Mouse (Mus musculus): ENCODE results near the gene Spen. TPM values are rescaled to one million over a fixed set of nuclear protein-coding genes. Genes with fewer than 3 reads are reported as not detected.

The Spen gene
- polyA plus RNA-seq, 1 experiment from 2014 or later = 22.0 TPM

GRCm38 (mm10) chr4:141541851-141542250 is 3.5 kb upstream of the Spen start:
- 25% methylated on average over 7 of the region's 7 CpGs for WGBS
- Histone ChIP-seq H3K4me3 (ENCODE audit: low read depth, low read length) (no peak overlapping the region), H3K27me3 (ENCODE audit: control insufficient read depth, insufficient read depth, low read length) (no peaks in the 10 kb centered on the region), H3K27ac (ENCODE audit: low read depth, low read length) (no peak overlapping the region), H3K4me1 (replicated peaks; ENCODE audit: control insufficient read depth, insufficient read depth, low read length) (no peaks in the 10 kb centered on the region; the same call in 1 of the 2 replicates), H3K9ac (ENCODE audit: low read depth, low read length) (no peak overlapping the region), H3K9me3 (ENCODE audit: control insufficient read depth, low read length) (no peaks in the 10 kb centered on the region), H3K36me3 (ENCODE audit: control insufficient read depth, insufficient read depth, low read length) (no peaks in the 10 kb centered on the region), H3K4me2 (replicated peaks; ENCODE audit: low read depth, low read length) (0 out of 2 replicates have a peak overlapping the region, but pooled peaks have one; percentile 8)
- DNase-seq (ENCODE audit: low spot score) (peak; percentile 73), ATAC-seq (ENCODE audit: low FRiP score) (no peak)

DNA sequence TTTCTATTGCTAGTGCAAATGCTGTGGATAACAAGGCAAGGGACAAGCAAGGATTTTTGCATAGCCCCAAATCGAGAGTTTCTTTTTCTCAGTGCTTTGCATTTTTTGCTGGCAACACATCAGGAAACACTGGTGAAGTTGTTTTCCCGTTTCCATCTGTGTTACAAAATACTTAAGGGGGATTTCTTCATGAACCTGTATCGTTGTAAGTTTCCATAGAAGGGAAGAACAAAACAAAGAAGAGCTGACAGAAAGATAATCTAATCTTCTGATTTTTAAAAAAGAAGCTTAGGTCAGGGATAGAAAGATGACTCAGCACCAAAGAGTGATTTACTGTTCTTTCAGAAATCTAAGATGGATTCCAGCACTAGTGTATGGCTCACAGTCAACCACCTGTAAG is 2.4 kb upstream of the Spen start:
- no peak overlapping the region for H3K27ac ChIP-seq (ENCODE audit: low read depth, low read length)
- DNase-seq (ENCODE audit: low spot score) = no peak

DNA sequence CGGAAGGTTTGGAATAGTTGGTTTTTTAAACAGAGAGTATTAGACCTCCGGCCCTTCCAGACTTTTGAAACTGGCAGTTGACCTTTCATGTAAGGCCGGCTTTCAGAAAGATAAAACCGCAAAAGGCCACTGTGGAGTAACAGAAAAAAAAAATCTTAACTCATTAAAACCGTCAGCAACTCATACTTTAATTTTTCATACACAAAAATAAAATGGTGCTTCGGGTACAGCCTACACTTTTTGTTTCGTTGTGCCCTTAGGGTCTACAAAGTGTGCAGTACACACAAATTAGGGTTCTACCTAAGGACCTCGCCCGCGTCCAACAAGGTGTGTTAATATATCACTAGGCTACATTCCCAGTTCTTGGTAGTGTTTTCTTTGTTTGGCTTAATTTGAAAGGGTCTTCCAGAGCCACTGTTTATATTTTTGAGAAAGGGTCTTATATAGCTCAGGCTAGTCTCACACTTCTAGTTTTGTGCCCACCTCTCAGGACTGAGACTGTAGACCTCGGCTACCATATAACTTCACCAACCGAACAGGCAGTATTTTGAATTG is 893 bp upstream of the Spen start:
- WGBS = 48% methylated on average over 12 of the region's 12 CpGs
- Histone ChIP-seq H3K4me2 (replicated peaks; ENCODE audit: low read depth, low read length) (peak overlapping the region; percentile 88), H3K9ac (ENCODE audit: low read depth, low read length) (peak overlapping the region; percentile 71), H3K27me3 (ENCODE audit: control insufficient read depth, insufficient read depth, low read length) (no peaks in the 10 kb centered on the region), H3K4me3 (ENCODE audit: low read depth, low read length) (peak overlapping the region; percentile 99), H3K27ac (ENCODE audit: low read depth, low read length) (peak overlapping the region; percentile 97), H3K36me3 (ENCODE audit: control insufficient read depth, insufficient read depth, low read length) (no peaks in the 10 kb centered on the region), H3K4me1 (replicated peaks; ENCODE audit: control insufficient read depth, insufficient read depth, low read length) (no peaks in the 10 kb centered on the region; the same call in 1 of the 2 replicates), H3K9me3 (ENCODE audit: control insufficient read depth, low read length) (no peaks in the 10 kb centered on the region)
- DNase-seq (ENCODE audit: low spot score) (no peak), ATAC-seq (ENCODE audit: low FRiP score) (no peak)

More for the DNA sequence above, 2.4 kb upstream of the Spen start:
- Histone ChIP-seq H3K4me1 (replicated peaks; ENCODE audit: control insufficient read depth, insufficient read depth, low read length) (no peaks in the 10 kb centered on the region; the same call in 1 of the 2 replicates), H3K9ac (ENCODE audit: low read depth, low read length) (no peak overlapping the region), H3K4me3 (ENCODE audit: low read depth, low read length) (no peak overlapping the region), H3K4me2 (replicated peaks; ENCODE audit: low read depth, low read length) (no peak overlapping the region), H3K27me3 (ENCODE audit: control insufficient read depth, insufficient read depth, low read length) (no peaks in the 10 kb centered on the region), H3K36me3 (ENCODE audit: control insufficient read depth, insufficient read depth, low read length) (no peaks in the 10 kb centered on the region), H3K9me3 (ENCODE audit: control insufficient read depth, low read length) (no peaks in the 10 kb centered on the region)
- ATAC-seq (ENCODE audit: low FRiP score) = no peak
- 80% methylated on average over 3 of the region's 3 CpGs for WGBS

DNA sequence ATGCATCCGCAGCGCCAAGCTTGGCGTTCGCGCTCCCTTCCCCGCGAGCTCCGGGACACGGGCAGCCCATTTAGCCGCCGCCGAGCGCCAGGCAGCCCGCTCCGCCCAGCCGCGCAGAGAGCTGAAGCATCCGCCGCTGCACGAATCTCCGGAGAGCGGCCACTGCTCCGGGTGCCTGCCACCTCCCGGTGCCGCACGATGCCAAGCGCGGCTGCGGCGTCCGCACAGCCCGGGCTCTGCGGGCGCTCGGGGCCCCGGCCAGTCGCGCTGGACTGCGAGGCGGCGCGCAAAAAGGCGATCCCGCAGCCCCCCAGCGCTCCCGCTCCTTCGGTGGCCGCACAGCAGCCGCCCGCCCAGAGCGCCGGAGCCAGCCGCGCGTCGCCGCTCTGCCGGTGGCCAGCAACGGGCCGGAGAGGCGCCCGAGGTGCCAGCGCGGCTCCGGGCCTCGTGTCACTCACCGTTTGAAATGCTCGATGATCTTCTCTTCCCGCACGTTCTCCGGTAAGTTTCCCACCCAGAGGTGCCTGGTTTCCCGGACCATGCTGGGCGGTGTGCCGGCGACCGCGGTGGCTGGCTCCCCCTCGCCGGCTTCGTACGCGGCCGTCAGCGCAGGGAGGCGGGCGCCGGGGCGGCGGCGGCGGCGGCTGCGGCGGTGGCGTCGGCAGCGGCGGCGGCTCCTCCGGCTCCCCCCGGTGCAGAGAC is 540 bp downstream of the Spen start:
- H3K27me3 ChIP-seq (ENCODE audit: control insufficient read depth, insufficient read depth, low read length) = no peaks in the 10 kb centered on the region
- H3K4me1 ChIP-seq (replicated peaks; ENCODE audit: control insufficient read depth, insufficient read depth, low read length) = no peaks in the 10 kb centered on the region; the same call in 1 of the 2 replicates
- DNase-seq (ENCODE audit: low spot score) (peak; percentile 62), ATAC-seq (ENCODE audit: low FRiP score) (no peak)
- peak overlapping the region; percentile 94 for H3K9ac ChIP-seq (ENCODE audit: low read depth, low read length)
- H3K27ac ChIP-seq (ENCODE audit: low read depth, low read length) = peak overlapping the region; percentile 97
- H3K4me2 ChIP-seq (replicated peaks; ENCODE audit: low read depth, low read length) = peak overlapping the region; percentile 88
- WGBS = 0% methylated on average over 73 of the region's 101 CpGs
- H3K4me3 ChIP-seq (ENCODE audit: low read depth, low read length) = peak overlapping the region; percentile 99
- no peaks in the 10 kb centered on the region for H3K36me3 ChIP-seq (ENCODE audit: control insufficient read depth, insufficient read depth, low read length)
- H3K9me3 ChIP-seq (ENCODE audit: control insufficient read depth, low read length) = no peaks in the 10 kb centered on the region

- H3K9ac ChIP-seq (ENCODE audit: low read depth, low read length) = peak overlapping the region; percentile 94
- no peaks in the 10 kb centered on the region; the same call in 1 of the 2 replicates for H3K4me1 ChIP-seq (replicated peaks; ENCODE audit: control insufficient read depth, insufficient read depth, low read length)
- no peaks in the 10 kb centered on the region for H3K27me3 ChIP-seq (ENCODE audit: control insufficient read depth, insufficient read depth, low read length)
- no peak for ATAC-seq (ENCODE audit: low FRiP score)
- no peaks in the 10 kb centered on the region for H3K36me3 ChIP-seq (ENCODE audit: control insufficient read depth, insufficient read depth, low read length)
- no peak for DNase-seq (ENCODE audit: low spot score)
- WGBS = under 1% methylated on average over 14 of the region's 14 CpGs
- peak overlapping the region; percentile 97 for H3K27ac ChIP-seq (ENCODE audit: low read depth, low read length)
- H3K4me2 ChIP-seq (replicated peaks; ENCODE audit: low read depth, low read length) = peak overlapping the region; percentile 88
- peak overlapping the region; percentile 99 for H3K4me3 ChIP-seq (ENCODE audit: low read depth, low read length)
- no peaks in the 10 kb centered on the region for H3K9me3 ChIP-seq (ENCODE audit: control insufficient read depth, low read length)
These were observed 1.2 kb downstream of the Spen start for GRCm38 (mm10) chr4:141537226-141537610.

- Histone ChIP-seq H3K9ac (ENCODE audit: low read depth, low read length) (peak overlapping the region; percentile 94), H3K4me1 (replicated peaks; ENCODE audit: control insufficient read depth, insufficient read depth, low read length) (no peaks in the 10 kb centered on the region; the same call in 1 of the 2 replicates), H3K27ac (ENCODE audit: low read depth, low read length) (peak overlapping the region; percentile 97), H3K9me3 (ENCODE audit: control insufficient read depth, low read length) (no peaks in the 10 kb centered on the region), H3K36me3 (ENCODE audit: control insufficient read depth, insufficient read depth, low read length) (no peaks in the 10 kb centered on the region), H3K4me3 (ENCODE audit: low read depth, low read length) (peak overlapping the region; percentile 99), H3K27me3 (ENCODE audit: control insufficient read depth, insufficient read depth, low read length) (no peaks in the 10 kb centered on the region), H3K4me2 (replicated peaks; ENCODE audit: low read depth, low read length) (peak overlapping the region; percentile 88)
- ATAC-seq (ENCODE audit: low FRiP score) (peak; percentile 77), DNase-seq (ENCODE audit: low spot score) (peak; percentile 93)
- WGBS = under 1% methylated on average over 61 of the region's 61 CpGs
These were observed 1.8 kb downstream of the Spen start for GRCm38 (mm10) chr4:141536291-141537225.

GRCm38 (mm10) chr4:141534947-141535680 is 3.3 kb downstream of the Spen start:
- peak overlapping the region; percentile 88 for H3K4me2 ChIP-seq (replicated peaks; ENCODE audit: low read depth, low read length)
- ATAC-seq (ENCODE audit: low FRiP score) (peak; percentile 58), DNase-seq (ENCODE audit: low spot score) (peak; percentile 71)
- peak overlapping the region; percentile 97 for H3K27ac ChIP-seq (ENCODE audit: low read depth, low read length)
- no peak overlapping the region; the same call in 1 of the 2 replicates for H3K9ac ChIP-seq (ENCODE audit: low read depth, low read length)
- H3K4me3 ChIP-seq (ENCODE audit: low read depth, low read length) = peak overlapping the region; percentile 99
- H3K9me3 ChIP-seq (ENCODE audit: control insufficient read depth, low read length) = no peaks in the 10 kb centered on the region
- no peaks in the 10 kb centered on the region; the same call in 1 of the 2 replicates for H3K36me3 ChIP-seq (ENCODE audit: control insufficient read depth, insufficient read depth, low read length)
- no peaks in the 10 kb centered on the region for H3K27me3 ChIP-seq (ENCODE audit: control insufficient read depth, insufficient read depth, low read length)
- 16% methylated on average over 9 of the region's 11 CpGs for WGBS
- H3K4me1 ChIP-seq (replicated peaks; ENCODE audit: control insufficient read depth, insufficient read depth, low read length) = no peaks in the 10 kb centered on the region; the same call in 1 of the 2 replicates

DNA sequence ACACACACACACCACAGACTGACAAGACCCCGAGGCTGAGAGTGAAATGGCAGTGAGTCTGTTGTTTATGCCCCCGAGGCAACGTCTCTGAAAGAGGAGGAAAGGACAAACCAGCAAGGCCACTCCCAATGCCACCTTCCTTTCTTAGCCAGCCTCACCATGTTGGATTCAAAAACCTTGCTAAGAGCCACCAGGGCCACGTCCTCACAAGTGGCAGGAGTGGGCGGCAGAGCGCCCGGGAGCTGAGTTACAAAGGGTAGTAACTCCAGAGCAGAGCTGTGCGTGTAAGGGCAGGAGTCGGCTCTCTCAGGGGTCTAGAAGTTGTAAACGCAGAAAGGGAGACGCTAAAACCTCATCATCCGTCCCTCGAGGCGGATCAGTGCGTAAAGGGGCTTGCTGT is 7.4 kb downstream of the Spen start:
- Histone ChIP-seq H3K4me1 (replicated peaks; ENCODE audit: control insufficient read depth, insufficient read depth, low read length) (no peaks in the 10 kb centered on the region), H3K9ac (ENCODE audit: low read depth, low read length) (no peak overlapping the region), H3K27ac (ENCODE audit: low read depth, low read length) (no peak overlapping the region), H3K27me3 (ENCODE audit: control insufficient read depth, insufficient read depth, low read length) (no peaks in the 10 kb centered on the region), H3K4me2 (replicated peaks; ENCODE audit: low read depth, low read length) (no peak overlapping the region), H3K36me3 (ENCODE audit: control insufficient read depth, insufficient read depth, low read length) (no peaks in the 10 kb centered on the region; the same call in 1 of the 2 replicates), H3K9me3 (ENCODE audit: control insufficient read depth, low read length) (no peaks in the 10 kb centered on the region), H3K4me3 (ENCODE audit: low read depth, low read length) (no peak overlapping the region)
- ATAC-seq (ENCODE audit: low FRiP score) = no peak
- 86% methylated on average over 15 of the region's 15 CpGs for WGBS
- DNase-seq (ENCODE audit: low spot score) = no peak
